Mouse (Mus musculus): Measurements from ENCODE around the gene Hoxa1.

The Hoxa1 gene

DNA sequence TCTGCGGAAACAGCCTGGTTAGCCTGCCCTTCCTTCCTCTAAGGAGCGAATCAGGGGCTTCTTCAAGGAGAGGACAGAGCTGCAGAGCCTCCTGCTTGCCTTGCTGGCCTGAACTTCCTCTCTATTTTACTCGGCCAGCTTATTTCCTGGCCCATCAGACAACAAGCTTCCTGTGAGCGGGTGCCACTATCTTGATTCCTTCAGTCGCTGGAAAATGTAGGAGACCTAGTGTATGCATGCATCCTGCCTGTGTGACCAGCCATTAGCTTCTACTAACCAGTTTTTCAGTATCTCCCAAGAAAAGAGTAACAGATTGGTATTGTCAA, 12.7 kb upstream of the Hoxa1 start:
- DNase-seq (ENCODE audit: low spot score) = no peak

DNA sequence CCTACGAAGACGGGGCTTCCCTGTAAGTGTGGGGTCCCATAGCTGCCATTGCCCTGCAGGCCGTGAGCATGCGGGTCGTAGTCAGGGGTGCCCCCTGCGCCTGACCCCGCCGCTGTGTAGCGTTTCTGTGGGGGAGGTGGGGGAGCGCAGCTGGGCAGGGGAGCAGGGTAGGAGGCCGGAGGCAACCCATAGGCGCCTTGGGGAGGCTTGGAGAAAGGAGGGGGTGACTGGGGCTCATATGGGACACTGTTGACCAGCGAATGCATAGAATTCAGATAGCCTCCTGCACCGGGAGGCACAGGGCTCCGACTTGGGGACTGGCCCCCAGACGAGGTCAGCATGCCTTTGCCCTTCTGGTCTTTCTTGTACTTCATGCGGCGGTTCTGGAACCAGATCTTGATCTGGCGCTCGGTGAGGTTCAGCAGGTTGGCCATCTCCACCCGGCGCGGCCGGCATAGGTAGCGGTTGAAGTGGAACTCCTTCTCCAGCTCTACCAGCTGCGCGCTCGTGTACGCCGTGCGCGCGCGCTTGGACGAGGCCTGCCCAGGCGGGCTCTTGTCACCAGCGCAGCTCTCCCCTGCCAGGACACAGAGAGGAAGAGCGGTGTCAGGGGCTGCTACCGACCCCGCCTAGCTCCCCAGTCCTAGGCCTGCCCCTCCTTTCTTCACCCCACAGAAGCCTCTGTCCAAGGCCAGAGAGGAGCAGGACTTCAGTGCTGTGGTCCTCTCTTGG, 12.2 kb upstream of the Hoxa1 start:
- DNase-seq (ENCODE audit: low spot score) = no peak

DNA sequence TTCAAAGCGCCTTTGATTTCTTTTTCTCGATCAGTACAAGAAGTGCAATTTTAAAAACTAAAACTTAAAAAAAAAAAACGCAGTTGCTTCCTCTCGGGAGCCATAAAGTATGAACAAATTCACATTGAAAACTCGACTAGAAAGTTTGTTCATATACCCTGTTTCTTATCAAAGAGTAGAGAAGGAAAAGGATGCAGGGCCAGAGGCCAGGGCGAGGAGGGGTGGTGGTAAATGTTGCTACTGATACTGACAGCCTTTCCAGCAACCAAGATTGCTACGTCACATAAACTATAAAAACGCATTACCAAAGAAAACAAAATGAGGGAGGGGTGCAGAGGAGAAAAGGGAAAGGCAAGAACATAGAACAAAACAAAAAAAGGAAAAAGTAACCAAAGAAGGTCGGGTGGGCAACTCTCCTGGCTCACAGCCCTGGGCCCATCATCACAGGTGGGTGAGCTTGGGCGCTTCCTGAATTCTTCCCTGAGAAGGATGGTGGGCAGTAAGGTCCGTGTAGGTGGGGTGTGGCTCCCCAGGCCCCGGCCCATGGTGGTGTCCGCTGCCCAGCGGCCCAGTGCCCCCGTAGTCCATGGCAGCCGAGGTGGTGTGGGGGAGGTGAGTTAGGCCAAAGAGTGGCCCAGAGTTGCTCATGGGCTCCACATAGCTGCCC, 11.5 kb upstream of the Hoxa1 start:
- no peak for DNase-seq (ENCODE audit: low spot score)

DNA sequence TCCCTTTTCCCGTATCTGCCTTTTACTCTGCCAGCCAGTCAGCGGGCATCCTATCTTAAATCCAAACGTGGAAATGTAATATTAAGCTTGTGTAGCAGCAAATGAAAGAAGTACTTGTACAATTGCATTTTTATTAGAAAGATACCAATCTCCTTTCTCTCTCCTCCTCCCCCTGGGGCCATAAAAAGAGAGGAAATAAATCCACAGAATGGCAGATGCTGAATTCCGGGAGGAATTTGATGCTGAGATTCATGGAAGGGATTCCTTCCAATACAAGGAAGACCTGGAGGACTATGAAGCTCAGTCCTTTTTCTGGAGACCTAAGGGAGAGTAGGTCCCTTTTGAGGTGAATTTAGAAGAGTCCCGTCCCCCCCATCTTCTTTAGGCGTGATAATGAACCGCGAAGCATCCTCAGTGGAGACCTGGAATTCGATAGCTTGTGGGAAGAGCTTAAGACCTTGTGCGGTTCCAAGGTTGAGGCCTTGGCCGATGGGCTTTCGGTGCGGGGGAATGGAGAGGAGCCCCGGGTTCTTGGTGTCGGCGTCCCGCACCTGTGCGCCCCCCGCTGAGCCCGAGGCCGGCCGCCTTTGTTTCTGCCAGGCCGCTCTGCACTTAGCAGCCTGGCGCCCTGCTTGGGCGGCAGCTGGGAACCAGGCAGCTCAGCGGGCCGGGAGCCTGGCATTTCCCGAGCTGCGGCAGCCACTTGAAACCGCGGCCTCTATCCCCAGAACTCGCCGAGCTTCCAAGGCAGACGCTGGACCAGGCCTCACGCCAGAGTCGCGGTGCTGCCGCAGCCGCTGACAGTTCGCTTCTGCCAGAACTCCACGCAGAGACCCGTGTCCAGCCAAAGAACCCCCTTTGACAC, 10.3 kb upstream of the Hoxa1 start:
- no peak for DNase-seq (ENCODE audit: low spot score)

DNA sequence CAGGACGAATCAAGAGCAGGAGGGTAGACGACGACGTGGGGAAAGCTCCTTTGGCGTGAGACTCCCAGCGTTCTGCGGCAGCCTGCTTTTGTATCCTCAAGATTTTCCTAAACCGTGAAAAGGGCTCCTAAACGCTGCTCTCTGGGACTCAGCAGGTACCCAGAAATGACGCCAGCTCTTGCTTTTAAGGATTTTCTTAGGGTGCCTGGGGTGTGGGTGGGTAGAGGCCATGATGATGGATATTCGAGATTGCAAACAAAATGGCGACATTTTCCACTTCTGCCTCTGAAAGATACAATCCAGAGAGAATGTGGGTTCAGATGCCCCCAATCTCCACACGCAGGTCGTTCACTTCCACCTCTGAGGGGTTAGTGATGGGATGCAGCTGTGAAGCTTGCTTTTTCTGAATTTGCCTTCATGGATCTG, 9.6 kb upstream of the Hoxa1 start:
- DNase-seq (ENCODE audit: low spot score) = no peak

DNA sequence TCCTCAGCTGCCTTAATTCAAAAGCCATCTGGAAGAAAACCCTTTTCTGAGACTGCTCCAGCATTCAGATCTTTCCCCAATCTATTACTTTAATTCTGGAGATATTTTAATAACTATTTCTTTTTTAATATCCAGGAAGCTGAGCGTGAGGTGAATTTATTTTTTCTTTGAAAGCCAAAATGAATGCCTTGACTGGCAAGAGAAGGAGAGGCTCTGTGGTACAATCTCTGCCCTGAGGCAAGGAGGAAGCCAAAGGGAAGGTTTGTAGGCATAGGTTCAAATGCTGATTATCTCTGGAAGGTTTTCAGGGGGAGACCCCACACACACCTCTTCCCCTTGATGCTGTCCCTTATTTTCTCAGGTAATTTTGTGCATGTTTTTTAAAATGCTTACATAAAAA, 9.1 kb upstream of the Hoxa1 start:
- DNase-seq (ENCODE audit: low spot score) = no peak

DNA sequence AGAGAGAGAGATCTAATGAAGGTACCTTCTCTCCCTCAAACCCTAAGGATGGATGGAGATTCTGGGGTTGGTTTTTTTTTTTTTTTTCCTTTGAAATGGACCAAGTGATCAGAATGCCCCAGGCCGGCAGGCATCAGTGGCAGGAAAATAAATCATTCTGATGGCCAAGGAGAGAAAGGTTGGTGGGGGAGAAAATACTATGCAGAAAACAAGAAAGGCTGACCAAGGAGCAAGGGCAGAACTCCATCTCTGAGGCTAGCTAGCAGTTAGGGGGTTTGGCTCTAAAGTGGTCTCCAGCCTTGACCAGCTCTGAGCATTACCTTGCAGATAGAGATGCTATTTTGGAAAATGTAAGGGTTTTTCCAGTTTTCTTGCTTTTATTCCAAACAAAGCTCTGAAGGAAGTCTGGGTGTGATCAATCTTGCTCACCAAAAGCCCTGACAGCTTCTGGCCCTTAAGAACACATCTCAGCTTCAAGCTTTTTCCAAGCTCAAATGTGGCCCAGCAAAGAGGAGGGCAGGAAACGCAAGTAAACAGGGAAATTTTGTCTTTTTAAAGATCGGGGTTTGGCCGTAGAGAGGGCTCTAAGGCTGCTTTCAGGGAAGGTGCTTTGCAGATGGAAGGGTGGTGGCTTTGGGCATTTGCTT, 8.4 kb upstream of the Hoxa1 start:
- no peak for DNase-seq (ENCODE audit: low spot score)

DNA sequence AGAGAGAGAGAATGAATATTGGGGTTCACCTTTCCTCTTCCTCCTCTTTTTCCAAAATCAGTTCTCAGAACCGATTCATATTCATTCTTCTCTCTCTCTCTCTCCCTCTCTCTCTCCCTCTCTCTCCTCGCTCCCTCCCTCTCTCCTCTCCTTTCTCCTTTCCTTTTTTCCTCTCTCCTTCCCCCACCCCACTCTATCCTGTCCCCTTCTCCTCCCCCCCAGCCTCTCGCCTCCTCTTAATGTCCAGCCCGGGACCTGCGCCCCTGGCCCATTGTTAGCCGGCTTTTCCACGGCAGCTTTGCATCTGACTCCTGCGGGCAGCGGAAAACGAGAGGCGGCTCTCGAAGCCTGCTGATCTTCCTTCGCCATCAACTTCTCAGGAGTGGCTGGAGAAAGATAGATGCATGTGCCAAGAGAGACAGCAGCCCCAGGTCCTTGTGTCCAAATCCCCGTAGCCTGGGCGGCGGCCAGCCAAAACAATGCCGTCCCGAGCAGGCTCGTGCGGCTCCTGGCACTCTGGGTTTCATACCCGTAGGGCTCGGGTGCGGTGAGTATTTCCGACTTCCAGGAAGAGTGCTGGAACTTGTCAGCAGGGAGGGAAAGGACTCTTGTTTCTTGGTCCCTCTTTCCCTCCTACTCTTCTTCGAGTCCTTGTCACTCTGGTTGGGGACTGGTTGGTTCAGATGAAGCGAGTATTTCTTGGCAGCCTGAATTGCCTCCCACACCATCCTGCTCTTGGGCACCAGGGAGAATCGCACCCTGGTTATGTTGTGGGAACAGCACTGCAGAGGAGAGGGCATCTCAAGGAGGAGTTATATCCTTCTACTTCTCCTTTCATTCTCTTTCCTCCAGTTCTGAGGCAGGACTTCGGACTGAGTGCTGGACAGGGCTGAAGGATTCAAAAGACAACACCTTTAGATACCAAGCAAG, 7.6 kb upstream of the Hoxa1 start:
- DNase-seq (ENCODE audit: low spot score) = no peak

DNA sequence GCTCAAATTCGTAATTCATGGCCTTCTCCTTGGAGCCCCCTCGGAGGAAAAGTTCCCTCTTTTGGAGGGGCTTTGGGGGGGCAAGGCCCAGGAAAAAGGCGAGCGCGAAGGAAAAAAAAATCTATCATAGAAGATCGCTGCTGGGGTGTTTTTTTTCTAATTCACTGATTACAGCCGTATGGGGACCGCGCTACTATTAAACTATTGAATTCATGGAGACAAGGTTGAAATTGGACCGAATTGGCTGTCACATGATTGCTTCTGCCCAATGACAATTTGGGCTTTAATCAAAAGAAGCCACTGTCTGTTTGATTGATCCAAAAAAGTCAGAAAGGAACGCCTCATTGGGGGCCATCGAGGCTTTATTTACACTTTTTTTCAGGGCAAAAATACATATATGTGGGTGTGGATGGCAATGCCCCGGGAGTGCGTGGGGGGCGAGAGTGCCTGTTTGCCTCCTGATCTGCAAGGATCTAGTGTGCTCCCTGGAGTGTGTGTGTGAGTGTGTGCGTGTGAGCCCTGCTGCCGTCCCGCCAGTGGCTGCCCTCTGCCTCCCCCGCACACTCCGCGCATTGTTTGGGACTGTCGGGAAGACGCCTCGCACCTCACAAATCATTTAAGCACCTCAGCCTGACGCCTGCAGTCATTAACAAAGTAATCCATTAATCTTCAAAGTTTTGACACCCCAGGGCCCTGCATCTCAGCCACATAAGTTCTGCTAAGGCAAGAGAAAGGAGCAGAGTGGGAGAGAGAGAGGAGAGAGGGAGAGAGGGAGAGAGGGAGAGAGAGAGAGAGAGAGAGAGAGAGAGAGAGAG, 6.7 kb upstream of the Hoxa1 start, which contains the start of gene Hoxa2:
Gene Hoxa2 (minus strand): TSS at position 206 of the 815 bp plus-strand sequence.
- no peak for DNase-seq (ENCODE audit: low spot score)

DNA sequence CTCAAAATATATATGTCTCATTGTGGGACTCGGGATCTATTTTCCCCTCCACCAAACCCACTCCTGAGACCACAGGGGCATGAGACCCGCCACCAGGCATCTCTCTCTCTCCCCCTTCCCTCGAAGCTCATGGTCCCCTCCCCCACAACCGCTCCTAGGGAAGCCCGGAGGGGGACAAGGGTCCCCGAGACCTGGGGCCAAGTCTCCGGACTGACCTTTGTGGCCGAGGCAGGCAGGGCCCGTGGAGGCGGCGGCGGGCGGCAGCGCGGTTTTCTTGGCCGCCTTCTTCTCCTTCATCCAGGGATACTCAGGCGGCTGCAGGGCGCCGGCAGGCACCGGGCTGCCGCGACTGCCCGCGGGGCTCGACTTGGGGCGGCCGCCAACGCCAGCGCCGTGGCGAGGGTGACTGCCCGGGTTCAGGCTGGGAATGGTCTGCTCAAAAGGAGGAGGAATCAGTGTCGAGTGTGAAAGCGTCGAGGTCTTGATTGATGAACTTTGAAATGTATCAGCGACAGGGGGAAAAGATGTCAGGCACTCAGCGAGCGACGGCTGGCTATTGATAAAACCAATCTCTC, 6.0 kb upstream of the Hoxa1 start:
- DNase-seq (ENCODE audit: low spot score) = no peak

DNA sequence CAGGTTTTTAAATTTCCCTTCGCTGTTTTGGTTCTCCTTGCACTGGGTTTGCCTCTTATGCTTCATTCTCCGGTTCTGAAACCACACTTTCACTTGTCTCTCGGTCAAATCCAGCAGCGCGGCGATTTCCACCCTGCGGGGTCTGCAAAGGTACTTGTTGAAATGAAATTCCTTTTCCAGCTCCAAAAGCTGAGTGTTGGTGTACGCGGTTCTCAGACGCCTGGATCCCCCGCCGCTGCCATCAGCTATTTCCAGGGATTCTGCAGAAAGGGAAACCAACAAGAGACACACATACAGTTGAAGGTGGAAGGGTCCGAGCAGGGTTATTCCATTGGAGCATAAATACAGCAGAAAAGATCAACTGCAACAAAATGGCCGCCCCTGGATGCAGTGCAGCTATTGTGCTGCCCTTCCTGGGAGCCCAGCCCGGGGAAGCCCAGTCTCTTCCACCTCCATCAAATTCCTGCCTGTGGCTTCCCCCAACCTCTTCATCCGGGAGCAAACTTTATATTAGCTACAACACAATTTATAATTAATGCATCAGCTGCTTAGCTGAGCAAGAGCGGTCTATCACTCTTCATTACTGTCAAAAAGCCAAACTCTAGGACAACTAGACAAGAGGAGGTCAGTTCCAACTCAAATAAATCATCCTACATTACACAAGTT, 5.4 kb upstream of the Hoxa1 start:
- DNase-seq (ENCODE audit: low spot score) = no peak

DNA sequence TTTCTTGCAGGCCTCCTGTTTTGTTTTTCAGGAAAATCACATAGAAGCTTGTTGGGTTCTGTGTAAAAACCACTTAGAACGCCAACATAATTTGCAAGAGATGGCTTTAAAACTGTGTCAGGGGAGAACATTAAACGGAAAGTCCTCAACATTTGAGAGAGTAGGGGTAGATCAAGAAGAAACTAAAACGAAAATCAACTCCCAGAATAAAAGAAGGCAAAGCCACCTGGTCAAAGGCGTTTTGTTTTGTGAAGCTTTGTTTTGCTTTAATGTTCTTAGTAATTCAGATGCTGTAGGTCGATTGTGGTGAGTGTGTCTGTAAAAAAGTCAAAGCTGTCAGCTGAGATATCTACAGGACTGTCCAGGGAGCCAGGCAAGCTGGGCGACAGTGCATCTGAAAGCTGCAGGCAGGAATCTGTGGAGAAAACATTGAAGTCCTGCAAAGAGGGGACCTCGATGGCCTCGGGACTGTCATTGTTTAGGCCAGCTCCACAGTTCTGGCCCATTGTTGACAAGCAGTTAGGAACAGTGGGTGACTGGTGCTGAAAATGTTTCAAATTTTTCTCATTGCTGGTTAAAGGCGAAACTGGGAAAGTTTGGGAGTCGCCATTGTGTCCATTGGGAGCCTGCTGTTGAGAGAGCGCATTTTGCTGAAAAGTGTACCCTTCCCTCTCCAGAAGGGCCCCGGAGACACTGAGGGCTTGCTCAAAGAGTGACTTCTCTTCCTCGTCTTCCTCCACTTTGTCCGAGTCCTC, 4.7 kb upstream of the Hoxa1 start:
- no peak for DNase-seq (ENCODE audit: low spot score)

DNA sequence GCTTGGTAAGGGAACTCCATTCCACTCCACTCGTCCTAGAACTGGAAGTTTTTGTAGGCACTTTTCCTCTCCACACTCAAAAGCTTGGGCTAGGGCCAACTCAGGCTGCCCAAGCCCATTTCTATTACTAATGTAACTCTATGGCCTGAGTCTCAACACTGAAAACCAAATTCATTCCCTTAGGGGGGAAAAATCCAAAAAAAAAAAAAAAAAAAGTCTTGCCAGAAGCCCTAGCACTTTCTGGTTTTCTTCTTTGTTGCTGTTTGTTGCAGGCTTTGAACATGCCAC, 3.9 kb upstream of the Hoxa1 start:
- DNase-seq (ENCODE audit: low spot score) = no peak

DNA sequence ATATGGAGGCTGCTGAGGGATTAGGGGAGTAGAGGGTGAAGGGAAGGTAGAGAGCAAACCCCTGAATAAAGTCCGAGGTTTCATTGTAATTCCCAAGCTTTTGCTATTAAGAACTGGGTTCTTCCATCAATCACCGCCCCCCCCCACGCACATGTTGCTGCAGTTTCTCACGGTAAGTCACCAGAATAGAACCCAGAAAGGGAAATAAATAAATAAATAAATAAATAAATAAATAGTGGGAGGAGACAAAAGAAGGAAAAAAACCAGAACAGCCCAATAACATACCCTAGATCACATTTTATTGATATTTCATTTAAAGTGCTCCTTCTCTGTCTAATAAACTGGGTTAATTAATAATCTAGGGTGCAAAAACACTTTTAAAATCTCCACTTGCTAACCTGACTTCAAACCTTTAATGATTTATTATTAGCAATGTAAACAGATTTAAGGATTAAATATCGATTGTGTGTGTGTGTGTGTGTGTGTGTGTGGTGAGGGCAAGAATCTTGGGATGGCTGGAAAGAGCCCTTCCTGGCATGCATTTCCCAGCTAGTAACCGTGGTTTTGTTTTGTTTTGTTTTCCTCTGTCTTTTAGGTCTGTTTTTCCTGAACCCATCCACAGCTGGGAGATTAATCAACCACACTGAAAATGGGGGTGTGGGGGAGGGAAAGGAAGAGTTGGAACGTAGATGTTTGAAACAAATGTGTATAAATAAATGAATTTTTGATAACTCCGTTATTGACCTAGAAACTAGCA, 3.4 kb upstream of the Hoxa1 start:
- no peak for DNase-seq (ENCODE audit: low spot score)

DNA sequence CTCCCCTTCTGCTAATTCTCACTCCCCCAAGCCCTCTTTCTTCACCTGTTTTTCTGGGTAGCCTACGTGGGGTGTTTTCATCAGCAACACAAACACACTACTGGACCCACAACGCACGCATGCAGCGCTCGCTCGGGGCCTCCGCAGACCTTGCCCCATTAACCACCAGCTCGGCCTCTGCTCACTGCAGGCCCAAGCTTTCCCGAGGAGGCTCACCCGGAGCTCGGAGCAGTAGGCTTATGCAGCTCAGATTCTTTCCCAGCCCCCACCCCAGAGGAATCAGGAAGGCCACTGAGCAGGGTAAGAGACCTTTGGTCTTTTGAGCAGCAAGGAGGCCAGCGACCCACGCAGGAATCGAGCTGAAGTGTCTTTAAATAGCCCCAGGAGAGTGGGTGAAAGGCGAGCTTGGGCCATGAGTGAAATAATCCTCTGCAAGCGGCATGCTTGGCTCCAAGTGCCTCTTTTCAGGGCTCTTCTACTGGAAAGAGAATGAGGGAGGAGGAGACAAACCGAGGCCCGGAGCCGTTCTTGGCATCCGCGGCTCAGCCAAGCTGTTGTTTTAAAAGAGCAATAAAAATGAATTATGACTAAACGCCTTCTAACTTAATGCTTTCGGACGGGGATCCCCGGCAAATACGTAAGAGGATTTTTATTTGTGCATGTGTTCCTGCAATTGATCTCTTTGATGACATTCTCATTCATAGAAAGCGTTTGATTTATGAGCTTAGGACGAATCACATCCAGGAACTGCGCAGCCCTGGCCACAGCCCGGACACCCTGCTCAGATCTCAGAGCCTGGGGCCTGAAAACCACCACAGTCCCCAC, 2.6 kb upstream of the Hoxa1 start:
- DNase-seq (ENCODE audit: low spot score) = peak; percentile 62

DNA sequence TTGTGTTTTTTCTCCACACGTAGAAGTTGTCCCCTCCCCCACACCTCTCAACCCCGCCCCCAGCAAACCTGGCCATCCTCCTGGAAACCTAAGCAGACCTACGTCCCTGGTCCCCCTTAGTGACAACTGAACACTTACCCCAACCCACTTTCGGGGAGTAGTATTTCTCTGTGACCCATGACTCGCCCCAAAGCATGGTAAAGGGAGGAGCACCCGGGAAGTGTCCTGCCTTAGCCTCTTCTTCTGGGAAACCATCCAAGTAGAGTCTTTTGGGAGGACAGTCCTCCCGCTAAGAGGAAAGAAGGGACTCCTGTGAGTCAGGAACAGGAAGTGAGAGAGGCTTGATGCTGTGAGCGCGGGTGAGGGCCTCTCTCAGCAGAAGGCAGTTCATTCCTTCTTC, 1.9 kb upstream of the Hoxa1 start:
- DNase-seq (ENCODE audit: low spot score) = no peak

DNA sequence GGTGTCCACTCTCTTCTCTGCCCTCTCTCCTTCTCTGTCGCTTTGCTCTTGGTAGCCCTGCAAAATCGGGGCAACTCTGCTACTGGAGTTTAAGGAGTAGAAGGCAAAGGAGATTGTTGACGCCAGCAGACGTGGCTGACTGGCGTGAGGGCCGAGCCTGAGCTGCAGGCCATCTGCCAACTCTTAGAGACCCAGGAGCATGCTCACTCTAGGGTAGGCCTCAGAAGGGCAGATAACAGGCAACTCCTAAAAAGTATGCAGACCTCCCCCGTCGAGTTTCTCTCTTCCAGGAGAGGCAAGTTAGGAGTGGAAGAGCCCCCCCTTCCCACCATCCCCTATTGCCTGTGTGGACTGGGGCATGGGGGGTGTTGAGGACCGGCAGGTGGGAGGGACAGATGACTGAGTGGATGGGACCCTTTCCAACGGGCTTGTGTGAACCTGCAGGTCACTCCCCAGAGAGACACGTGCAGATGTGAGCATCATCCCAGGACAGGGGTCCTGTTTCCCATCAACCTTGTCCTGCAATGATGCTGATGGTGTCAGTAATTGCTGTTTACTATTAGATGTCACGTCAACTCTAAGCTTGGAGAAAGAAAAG, 1.1 kb upstream of the Hoxa1 start:
- peak; percentile 37 for DNase-seq (ENCODE audit: low spot score)

Measured in urinary bladder, postnatal 14 days (tissue).